Mouse (Mus musculus): ENCODE data around the gene Cacna1s.

- TF ChIP-seq HCFC1 (IDR thresholded peaks at IDR 0.05; ENCODE audit: borderline replicate concordance, insufficient read depth, low read length): no peak
- TF ChIP-seq ZC3H11A (IDR thresholded peaks at IDR 0.05; ENCODE audit: borderline replicate concordance, low read depth, low read length): 0 out of 2 replicates have a peak, but pooled peaks have one; percentile 25
- TF ChIP-seq CHD2 (IDR thresholded peaks at IDR 0.05; ENCODE audit: low read depth, low read length): no peak
Measured at GRCm38 (mm10) chr1:136051465-136051864, 1.1 kb upstream of the Cacna1s start.

Measured in ES-E14 (cell line).